Mouse (Mus musculus) A20 (cell line): ENCODE results near the gene Ilvbl.
A peak's percentile ranks its signal among the peaks of the same experiment; 100 is the strongest.
"Not testable (repeated sequence)": the region's sequence is repeated elsewhere in the genome, so short reads cannot be mapped to it uniquely, and the experiment has no call there.

Experiments
- DNase-seq: peaks from one replicate; pipeline ENCODE4 v3.0.0-alpha.2; 2011; ENCODE audit warnings: low read depth, low spot score

Ilvbl gene

GRCm38 (mm10) chr10:78591406-78592328 is 17.5 kb downstream of the Ilvbl start, which contains the start of gene Syde1:
Gene Syde1 (minus strand): TSS chr10:78591964.
- DNase-seq: no peak

- DNase-seq: no peak
Observed at GRCm38 (mm10) chr10:78592856-78593379, 18.8 kb downstream of the Ilvbl start.

- no peak for DNase-seq
Observed at GRCm38 (mm10) chr10:78593736-78594135, 19.6 kb downstream of the Ilvbl start.

GRCm38 (mm10) chr10:78594157-78594556 is 20.0 kb downstream of the Ilvbl start:
- no peak for DNase-seq

- no peak for DNase-seq
Observed at GRCm38 (mm10) chr10:78594566-78594965, 20.4 kb downstream of the Ilvbl start.

GRCm38 (mm10) chr10:78599865-78600264 is 25.7 kb downstream of the Ilvbl start:
- DNase-seq: peak; percentile 53

GRCm38 (mm10) chr10:78605080-78605479 is 30.9 kb downstream of the Ilvbl start:
- peak; percentile 37 for DNase-seq

GRCm38 (mm10) chr10:78607602-78608001 is 33.5 kb downstream of the Ilvbl start:
- no peak for DNase-seq

GRCm38 (mm10) chr10:78617974-78618373 is 43.8 kb downstream of the Ilvbl start, which contains the start of gene Olfr1357:
Gene Olfr1357 (minus strand): TSS chr10:78618074.
- no peak for DNase-seq

- not testable (repeated sequence) for DNase-seq
Observed at GRCm38 (mm10) chr10:78623143-78623542, 49.0 kb downstream of the Ilvbl start.

GRCm38 (mm10) chr10:78630194-78630593 is 56.0 kb downstream of the Ilvbl start:
- no peak for DNase-seq

GRCm38 (mm10) chr10:78632311-78632710 is 58.2 kb downstream of the Ilvbl start:
- peak; percentile 50 for DNase-seq
